Mouse (Mus musculus): ENCODE measurements around the gene Gm4924. TPM values are rescaled to one million over a fixed set of nuclear protein-coding genes. Genes with fewer than 3 reads are reported as not detected.

Gm4924 gene
- 7.9 and 8.0 TPM in 2 replicates for polyA plus RNA-seq (2014; fragmentation: Nextera tagmentation; extraction: Ambion mirVana)

- ATAC-seq (peak; percentile 100), DNase-seq (ENCODE audit: low spot score) (peak; percentile 97)
- Histone ChIP-seq H3K4me1 (ENCODE audit: control insufficient read depth, insufficient read depth, low read length) (no peaks in the 10 kb centered on the region), H3K4me2 (ENCODE audit: low read length) (peak within 1 kb of the TSS; percentile 49), H3K9ac (ENCODE audit: low read length) (peak within 1 kb of the TSS; percentile 85), H3K9me3 (replicated peaks; ENCODE audit: control insufficient read depth, low read length) (peaks cover 19% of the 10 kb centered on the region), H3K4me3 (ENCODE audit: low read depth, low read length) (peak within 1 kb of the TSS; percentile 60), H3K36me3 (ENCODE audit: control insufficient read depth, insufficient read depth, low read length) (no peaks in the 10 kb centered on the region), H3K27me3 (replicated peaks; ENCODE audit: control insufficient read depth, insufficient read depth, low read length) (no peaks in the 10 kb centered on the region), H3K27ac (ENCODE audit: low read depth, low read length) (peak within 1 kb of the TSS; percentile 98)
- 5% methylated on average over 34 of the region's 34 CpGs for WGBS
Observed at GRCm38 (mm10) chr10:82354083-82355010, at the start of gene Gm4924. Gene Gm4924, plus strand, starts transcription at chr10:82354255.

- H3K36me3 ChIP-seq (ENCODE audit: control insufficient read depth, insufficient read depth, low read length): no peaks in the 10 kb centered on the region
- WGBS: 92% methylated on average over 1 of the region's 1 CpGs
- no peak within 1 kb of the TSS for H3K4me3 ChIP-seq (ENCODE audit: low read depth, low read length)
- H3K9ac ChIP-seq (ENCODE audit: low read length): no peak within 1 kb of the TSS
- no peak within 1 kb of the TSS for H3K27ac ChIP-seq (ENCODE audit: low read depth, low read length)
- no peaks in the 10 kb centered on the region for H3K27me3 ChIP-seq (replicated peaks; ENCODE audit: control insufficient read depth, insufficient read depth, low read length)
- DNase-seq (ENCODE audit: low spot score): no peak
- ATAC-seq: no peak
- no peaks in the 10 kb centered on the region for H3K9me3 ChIP-seq (replicated peaks; ENCODE audit: control insufficient read depth, low read length)
- no peaks in the 10 kb centered on the region for H3K4me1 ChIP-seq (ENCODE audit: control insufficient read depth, insufficient read depth, low read length)
- no peak within 1 kb of the TSS for H3K4me2 ChIP-seq (ENCODE audit: low read length)
Observed at GRCm38 (mm10) chr10:82316482-82316881, 37.6 kb upstream of the Gm4924 start, which contains the start of gene 4932415D10Rik. Gene 4932415D10Rik, minus strand, starts transcription at chr10:82316582.

GRCm38 (mm10) chr10:82320134-82320533 lies 33.9 kb upstream of the Gm4924 start:
- H3K4me1 ChIP-seq (ENCODE audit: control insufficient read depth, insufficient read depth, low read length): no peaks in the 10 kb centered on the region
- no peaks in the 10 kb centered on the region for H3K27me3 ChIP-seq (replicated peaks; ENCODE audit: control insufficient read depth, insufficient read depth, low read length)
- H3K4me2 ChIP-seq (ENCODE audit: low read length): no peak overlapping the region
- WGBS: 65% methylated on average over 3 of the region's 3 CpGs
- H3K27ac ChIP-seq (ENCODE audit: low read depth, low read length): no peak overlapping the region
- H3K36me3 ChIP-seq (ENCODE audit: control insufficient read depth, insufficient read depth, low read length): no peaks in the 10 kb centered on the region
- no peak overlapping the region for H3K4me3 ChIP-seq (ENCODE audit: low read depth, low read length)
- no peak for ATAC-seq
- H3K9me3 ChIP-seq (replicated peaks; ENCODE audit: control insufficient read depth, low read length): 0 out of 2 replicates have a peak, but pooled peaks cover 7% of the 10 kb centered on the region
- H3K9ac ChIP-seq (ENCODE audit: low read length): no peak overlapping the region
- no peak for DNase-seq (ENCODE audit: low spot score)

DNA sequence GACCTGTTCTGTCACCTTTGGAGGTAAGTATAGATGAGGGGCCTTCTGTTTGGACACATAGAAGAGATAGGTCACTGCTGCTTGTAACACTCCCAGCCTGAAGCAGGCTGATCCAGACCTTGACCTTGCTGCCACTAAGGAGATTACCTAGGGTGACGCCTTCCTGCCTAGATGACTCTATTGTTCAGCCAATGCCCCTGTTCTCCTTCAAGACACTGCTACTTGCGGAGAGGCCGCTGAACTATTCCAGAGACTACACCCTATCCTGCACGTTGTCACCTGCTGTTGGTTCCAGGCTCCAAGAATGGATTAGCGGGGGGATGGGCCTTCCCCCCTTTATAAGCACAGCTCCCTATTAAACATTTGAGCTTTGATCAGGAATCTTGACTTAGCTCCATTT lies 24.2 kb upstream of the Gm4924 start:
- no peak overlapping the region for H3K4me2 ChIP-seq (ENCODE audit: low read length)
- no peak for ATAC-seq
- 91% methylated on average over 5 of the region's 5 CpGs for WGBS
- H3K9ac ChIP-seq (ENCODE audit: low read length): no peak overlapping the region
- H3K4me1 ChIP-seq (ENCODE audit: control insufficient read depth, insufficient read depth, low read length): no peaks in the 10 kb centered on the region
- DNase-seq (ENCODE audit: low spot score): no peak
- no peaks in the 10 kb centered on the region for H3K36me3 ChIP-seq (ENCODE audit: control insufficient read depth, insufficient read depth, low read length)
- no peak overlapping the region for H3K4me3 ChIP-seq (ENCODE audit: low read depth, low read length)
- no peak overlapping the region for H3K27ac ChIP-seq (ENCODE audit: low read depth, low read length)
- no peaks in the 10 kb centered on the region for H3K27me3 ChIP-seq (replicated peaks; ENCODE audit: control insufficient read depth, insufficient read depth, low read length)
- H3K9me3 ChIP-seq (replicated peaks; ENCODE audit: control insufficient read depth, low read length): 0 out of 2 replicates have a peak, but pooled peaks cover 5% of the 10 kb centered on the region

- H3K36me3 ChIP-seq (ENCODE audit: control insufficient read depth, insufficient read depth, low read length): no peaks in the 10 kb centered on the region
- H3K4me1 ChIP-seq (ENCODE audit: control insufficient read depth, insufficient read depth, low read length): no peaks in the 10 kb centered on the region
- H3K4me3 ChIP-seq (ENCODE audit: low read depth, low read length): no peak overlapping the region
- ATAC-seq: no peak
- peaks cover 21% of the 10 kb centered on the region for H3K9me3 ChIP-seq (replicated peaks; ENCODE audit: control insufficient read depth, low read length)
- no peak overlapping the region for H3K4me2 ChIP-seq (ENCODE audit: low read length)
- no peak overlapping the region for H3K27ac ChIP-seq (ENCODE audit: low read depth, low read length)
- no peak for DNase-seq (ENCODE audit: low spot score)
- no peaks in the 10 kb centered on the region for H3K27me3 ChIP-seq (replicated peaks; ENCODE audit: control insufficient read depth, insufficient read depth, low read length)
- 98% methylated on average over 4 of the region's 4 CpGs for WGBS
- H3K9ac ChIP-seq (ENCODE audit: low read length): no peak overlapping the region
Observed at GRCm38 (mm10) chr10:82355401-82355800, 1.3 kb downstream of the Gm4924 start.

DNA sequence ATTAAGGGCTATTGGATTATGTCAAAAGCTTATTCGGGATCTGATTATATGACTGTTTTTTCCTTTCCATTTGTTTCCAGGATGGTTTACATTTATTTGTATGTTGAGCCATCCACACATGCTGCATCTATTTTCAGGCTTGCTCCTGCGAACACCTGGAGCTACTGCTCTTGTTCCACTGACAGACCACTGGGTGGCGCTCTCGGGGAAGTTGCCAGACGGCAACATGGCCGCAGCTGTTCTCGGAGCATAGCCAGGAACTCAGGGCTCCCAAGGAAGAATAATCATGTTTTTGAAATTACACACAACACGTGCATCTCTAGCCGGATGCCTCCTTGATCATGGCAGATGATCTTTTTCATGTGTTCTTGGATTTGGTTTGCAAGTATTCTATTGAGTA lies 7.9 kb downstream of the Gm4924 start:
- no peak overlapping the region for H3K4me3 ChIP-seq (ENCODE audit: low read depth, low read length)

DNA sequence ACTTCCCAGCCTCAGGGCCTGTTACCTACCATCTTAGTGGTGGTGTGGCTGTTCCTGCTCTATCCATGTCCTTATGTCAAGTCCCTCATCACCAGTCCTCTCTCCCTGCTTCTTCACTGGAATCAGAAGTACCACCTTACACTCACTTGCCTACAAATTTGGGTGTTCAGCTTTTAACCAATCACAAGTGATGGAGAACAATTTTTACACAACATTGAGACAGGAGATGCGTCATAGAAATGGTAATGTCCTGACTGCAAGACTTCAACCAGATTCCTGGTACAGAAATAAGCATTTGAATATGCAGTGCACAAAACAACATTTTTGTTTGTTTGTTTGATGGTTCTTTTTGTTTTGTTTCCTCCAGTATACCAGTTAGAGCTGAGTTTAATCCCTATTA lies 28.9 kb downstream of the Gm4924 start:
- Histone ChIP-seq H3K4me3 (ENCODE audit: low read depth, low read length) (no peak overlapping the region), H3K27me3 (replicated peaks; ENCODE audit: control insufficient read depth, insufficient read depth, low read length) (no peaks in the 10 kb centered on the region), H3K9me3 (replicated peaks; ENCODE audit: control insufficient read depth, low read length) (peaks cover 23% of the 10 kb centered on the region), H3K4me2 (ENCODE audit: low read length) (no peak overlapping the region), H3K27ac (ENCODE audit: low read depth, low read length) (no peak overlapping the region), H3K4me1 (ENCODE audit: control insufficient read depth, insufficient read depth, low read length) (no peaks in the 10 kb centered on the region), H3K9ac (ENCODE audit: low read length) (no peak overlapping the region), H3K36me3 (ENCODE audit: control insufficient read depth, insufficient read depth, low read length) (0 out of 2 replicates have a peak, but pooled peaks cover 4% of the 10 kb centered on the region)
- 93% methylated on average over 1 of the region's 1 CpGs for WGBS
- ATAC-seq (no peak), DNase-seq (ENCODE audit: low spot score) (no peak)

More for the DNA sequence above, 7.9 kb downstream of the Gm4924 start:
- Histone ChIP-seq H3K9ac (ENCODE audit: low read length) (no peak overlapping the region), H3K9me3 (replicated peaks; ENCODE audit: control insufficient read depth, low read length) (peaks cover 47% of the 10 kb centered on the region), H3K4me2 (ENCODE audit: low read length) (no peak overlapping the region), H3K4me1 (ENCODE audit: control insufficient read depth, insufficient read depth, low read length) (no peaks in the 10 kb centered on the region), H3K36me3 (ENCODE audit: control insufficient read depth, insufficient read depth, low read length) (no peaks in the 10 kb centered on the region), H3K27me3 (replicated peaks; ENCODE audit: control insufficient read depth, insufficient read depth, low read length) (no peaks in the 10 kb centered on the region), H3K27ac (ENCODE audit: low read depth, low read length) (no peak overlapping the region)
- no peak for DNase-seq (ENCODE audit: low spot score)
- WGBS: 90% methylated on average over 9 of the region's 9 CpGs
- ATAC-seq: no peak

- H3K27ac ChIP-seq (ENCODE audit: low read depth, low read length): no peak overlapping the region
- H3K9me3 ChIP-seq (replicated peaks; ENCODE audit: control insufficient read depth, low read length): peaks cover 10% of the 10 kb centered on the region; the same call in 1 of the 2 replicates
- H3K4me3 ChIP-seq (ENCODE audit: low read depth, low read length): no peak overlapping the region
- ATAC-seq (no peak), DNase-seq (ENCODE audit: low spot score) (no peak)
- no peak overlapping the region for H3K9ac ChIP-seq (ENCODE audit: low read length)
- no peaks in the 10 kb centered on the region for H3K36me3 ChIP-seq (ENCODE audit: control insufficient read depth, insufficient read depth, low read length)
- WGBS: 77% methylated on average over 1 of the region's 1 CpGs
- no peak overlapping the region for H3K4me2 ChIP-seq (ENCODE audit: low read length)
- H3K4me1 ChIP-seq (ENCODE audit: control insufficient read depth, insufficient read depth, low read length): no peaks in the 10 kb centered on the region
- no peaks in the 10 kb centered on the region for H3K27me3 ChIP-seq (replicated peaks; ENCODE audit: control insufficient read depth, insufficient read depth, low read length)
Observed at GRCm38 (mm10) chr10:82409511-82409910, 55.5 kb downstream of the Gm4924 start.

DNA sequence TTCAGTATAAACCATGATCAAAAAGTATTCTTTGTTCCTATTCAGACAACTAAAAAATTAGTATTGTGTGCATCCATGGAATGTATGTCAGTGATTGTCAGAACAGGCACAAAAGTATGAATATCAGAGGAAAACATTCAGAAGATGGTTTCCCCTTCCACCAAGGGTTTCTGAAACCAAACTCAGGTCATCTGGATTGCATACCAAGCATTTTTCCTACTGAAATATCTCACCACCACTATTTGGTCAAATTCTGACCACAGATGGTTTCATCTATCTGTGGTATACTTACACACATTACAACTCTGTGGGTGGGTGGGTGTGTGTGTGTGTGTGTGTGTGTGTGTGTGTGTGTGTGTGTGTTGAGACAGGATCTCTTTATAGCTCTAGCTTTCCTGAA lies 69.6 kb downstream of the Gm4924 start:
- Histone ChIP-seq H3K36me3 (ENCODE audit: control insufficient read depth, insufficient read depth, low read length) (no peaks in the 10 kb centered on the region), H3K4me2 (ENCODE audit: low read length) (no peak overlapping the region), H3K4me1 (ENCODE audit: control insufficient read depth, insufficient read depth, low read length) (no peaks in the 10 kb centered on the region), H3K27me3 (replicated peaks; ENCODE audit: control insufficient read depth, insufficient read depth, low read length) (no peaks in the 10 kb centered on the region), H3K27ac (ENCODE audit: low read depth, low read length) (no peak overlapping the region), H3K9me3 (replicated peaks; ENCODE audit: control insufficient read depth, low read length) (peaks cover 16% of the 10 kb centered on the region), H3K9ac (ENCODE audit: low read length) (no peak overlapping the region), H3K4me3 (ENCODE audit: low read depth, low read length) (no peak overlapping the region)
- DNase-seq (ENCODE audit: low spot score): no peak
- ATAC-seq: no peak

Data from forebrain, embryonic 14.5 days (tissue).